Mouse (Mus musculus): Measurements from ENCODE around the gene Taldo1.

- TF ChIP-seq GATA1 (IDR thresholded peaks at IDR 0.05; ENCODE audit: borderline replicate concordance, low read length) (no peak), FLI1 (IDR thresholded peaks at IDR 0.05; ENCODE audit: low read length) (no peak)
Observed at GRCm38 (mm10) chr7:141351061-141351460, 40.9 kb upstream of the Taldo1 start.
